Mouse (Mus musculus) heart, embryonic 10.5 days (tissue): ENCODE results near the gene Thg1l. TPM values are rescaled to one million over a fixed set of nuclear protein-coding genes. Genes with fewer than 3 reads are reported as not detected.
A peak's percentile ranks its signal among the peaks of the same experiment; 100 is the strongest.

Experiments used
- DNase-seq: peaks from one replicate; pipeline ENCODE4 v3.0.0-alpha.2; 2017; ENCODE audit warnings: low spot score
- H3K27ac ChIP-seq: fragments of 300-500 bp; sonication (generic); 2 replicates; pipeline ENCODE4 v1.5.1; 2016; ENCODE audit warnings: mild to moderate bottlenecking
- H3K27me3 ChIP-seq: fragments of 300-500 bp; sonication (generic); 2 replicates; pipeline ENCODE4 v1.6.1; 2016; ENCODE audit warnings: mild to moderate bottlenecking; ENCODE audit not compliant: poor library complexity, insufficient read depth, severe bottlenecking
- H3K36me3 ChIP-seq: fragments of 300-500 bp; sonication (generic); 2 replicates; pipeline ENCODE4 v1.6.1; 2016; ENCODE audit warnings: mild to moderate bottlenecking, moderate library complexity
- H3K4me1 ChIP-seq: fragments of 300-500 bp; sonication (generic); 2 replicates; pipeline ENCODE4 v1.6.1; 2016; ENCODE audit warnings: mild to moderate bottlenecking
- H3K4me3 ChIP-seq: fragments of 300-500 bp; sonication (generic); 2 replicates; pipeline ENCODE4 v1.5.1; 2016; ENCODE audit warnings: mild to moderate bottlenecking, moderate library complexity
- H3K9me3 ChIP-seq: fragments of 300-500 bp; sonication (generic); 2 replicates; pipeline ENCODE4 v1.6.1; 2016; ENCODE audit warnings: mild to moderate bottlenecking, moderate library complexity
- WGBS: fragments of 180-500 bp; shearing (Covaris S2); methylation state at CpG from one replicate; pipeline ENCODE4 v1.1.7; 2016; 5-methylcytosine and 5-hydroxymethylcytosine counted together
- polyA plus RNA-seq: library from polyadenylated mRNA; unstranded; fragments of >200 nt; fragmentation: Nextera tagmentation; extraction: Ambion mirVana; gene quantifications from 2 replicates; pipeline ENCODE4 v1.2.1, GENCODE M21; 2016

Gene Thg1l
- 9.0 and 9.9 TPM in 2 replicates for polyA plus RNA-seq

DNA sequence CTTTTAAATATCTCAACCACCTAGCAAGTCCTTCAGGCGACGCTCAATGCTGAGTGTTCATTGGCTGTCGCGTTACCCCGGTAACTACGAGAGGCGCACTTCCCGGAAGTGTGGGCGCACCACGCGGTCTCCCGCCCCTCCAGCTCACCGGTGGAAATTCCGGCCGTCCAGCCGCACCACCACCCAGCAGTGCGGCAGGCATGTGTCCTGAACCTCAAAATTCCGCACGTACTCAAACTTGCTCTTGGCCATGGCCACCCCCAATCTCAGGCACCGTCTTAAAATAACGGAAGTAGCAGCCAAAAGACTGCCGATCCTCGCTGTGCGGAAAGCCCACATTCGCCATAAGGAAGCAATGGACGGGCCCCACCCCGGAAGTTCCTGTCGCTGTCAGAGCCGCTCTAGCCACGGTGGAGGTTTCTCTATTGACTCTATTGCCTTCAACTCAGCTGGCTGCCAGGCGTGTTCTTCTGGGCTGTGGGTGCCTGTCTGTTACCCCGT lies at the start of gene Thg1l:
TSS of gene Thg1l (minus strand) at position 368 of the 501 bp plus-strand sequence.
- Histone ChIP-seq H3K36me3 (peaks cover 26% of the 10 kb centered on the region; the same call in 1 of the 2 replicates), H3K27me3 (no peaks in the 10 kb centered on the region), H3K4me1 (0 out of 2 replicates have a peak, but pooled peaks cover 8% of the 10 kb centered on the region), H3K9me3 (no peaks in the 10 kb centered on the region), H3K27ac (peak within 1 kb of the TSS; percentile 80), H3K4me3 (peak within 1 kb of the TSS; percentile 68)
- WGBS: under 1% methylated on average over 32 of the region's 32 CpGs
- peak; percentile 97 for DNase-seq

DNA sequence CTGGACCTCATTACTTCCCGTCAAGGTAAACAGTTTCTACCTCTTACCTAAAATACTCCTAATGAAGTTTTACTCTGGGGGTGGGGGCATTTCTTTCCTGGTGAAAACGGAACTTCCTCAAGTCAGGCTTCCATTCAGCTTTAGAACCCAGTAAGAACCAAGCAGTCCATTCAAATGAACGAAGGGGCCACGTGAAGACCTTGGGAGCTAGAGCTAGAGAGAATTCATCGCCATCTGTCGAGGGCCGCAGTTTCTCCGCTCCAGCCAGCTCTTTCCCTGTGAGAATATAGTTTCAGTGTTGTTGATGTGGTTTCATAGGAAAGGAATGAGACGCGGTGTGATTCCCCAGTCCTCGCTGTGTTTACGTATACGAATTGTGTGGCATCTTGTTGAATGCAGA lies 36.8 kb upstream of the Thg1l start:
- H3K27ac ChIP-seq: no peak overlapping the region
- H3K9me3 ChIP-seq: no peaks in the 10 kb centered on the region
- 37% methylated on average over 13 of the region's 13 CpGs for WGBS
- H3K27me3 ChIP-seq: peaks cover 6% of the 10 kb centered on the region; the same call in 1 of the 2 replicates
- DNase-seq: no peak
- no peaks in the 10 kb centered on the region for H3K36me3 ChIP-seq
- no peaks in the 10 kb centered on the region for H3K4me1 ChIP-seq
- H3K4me3 ChIP-seq: peak overlapping the region; percentile 50

DNA sequence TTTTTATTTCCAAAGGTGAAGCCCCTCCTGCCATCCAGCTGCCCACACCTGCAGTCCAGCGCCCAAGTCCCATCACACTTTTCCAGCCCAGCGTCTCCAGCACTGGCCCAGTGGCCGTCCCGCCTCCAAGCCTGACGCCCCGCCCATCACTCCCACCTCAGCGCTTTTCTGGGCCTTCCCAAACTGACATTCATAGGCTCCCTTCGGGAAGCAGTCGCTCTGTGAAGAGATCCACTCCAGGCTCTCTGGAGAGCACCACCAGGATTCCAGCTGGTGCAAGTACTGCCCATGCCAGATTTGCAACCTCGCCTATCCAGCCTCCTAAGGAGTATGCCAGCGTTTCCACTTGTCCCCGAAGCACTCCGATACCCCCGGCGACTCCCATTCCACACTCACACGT lies 36.3 kb upstream of the Thg1l start:
- H3K27ac ChIP-seq: no peak overlapping the region
- 4% methylated on average over 16 of the region's 16 CpGs for WGBS
- H3K4me3 ChIP-seq: peak overlapping the region; percentile 50
- H3K4me1 ChIP-seq: no peaks in the 10 kb centered on the region
- H3K27me3 ChIP-seq: peaks cover 6% of the 10 kb centered on the region; the same call in 1 of the 2 replicates
- DNase-seq: no peak
- no peaks in the 10 kb centered on the region for H3K36me3 ChIP-seq
- H3K9me3 ChIP-seq: no peaks in the 10 kb centered on the region

DNA sequence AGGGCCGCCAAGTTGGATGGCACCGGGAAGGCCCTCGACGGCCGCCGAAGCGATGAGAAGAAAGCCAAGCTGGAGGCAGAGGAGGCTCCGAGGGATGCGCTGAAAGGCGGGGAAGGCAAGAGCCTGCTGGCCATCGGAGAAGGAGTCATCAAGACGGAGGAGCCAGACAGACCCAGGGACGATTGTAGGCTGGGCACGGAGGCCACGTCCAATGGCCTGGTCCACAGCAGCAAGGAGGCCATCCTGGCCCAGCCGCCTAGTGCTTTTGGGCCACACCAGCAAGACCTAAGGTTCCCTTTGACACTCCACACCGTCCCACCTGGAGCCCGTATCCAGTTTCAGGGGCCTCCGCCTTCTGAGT lies 25.6 kb upstream of the Thg1l start:
- peaks cover 3% of the 10 kb centered on the region; the same call in 1 of the 2 replicates for H3K9me3 ChIP-seq
- H3K4me1 ChIP-seq: peaks cover 14% of the 10 kb centered on the region
- peaks cover 14% of the 10 kb centered on the region for H3K27me3 ChIP-seq
- DNase-seq: no peak
- no peaks in the 10 kb centered on the region for H3K36me3 ChIP-seq
- peak overlapping the region; percentile 75 for H3K4me3 ChIP-seq
- 38% methylated on average over 19 of the region's 19 CpGs for WGBS
- peak overlapping the region; percentile 94 for H3K27ac ChIP-seq

DNA sequence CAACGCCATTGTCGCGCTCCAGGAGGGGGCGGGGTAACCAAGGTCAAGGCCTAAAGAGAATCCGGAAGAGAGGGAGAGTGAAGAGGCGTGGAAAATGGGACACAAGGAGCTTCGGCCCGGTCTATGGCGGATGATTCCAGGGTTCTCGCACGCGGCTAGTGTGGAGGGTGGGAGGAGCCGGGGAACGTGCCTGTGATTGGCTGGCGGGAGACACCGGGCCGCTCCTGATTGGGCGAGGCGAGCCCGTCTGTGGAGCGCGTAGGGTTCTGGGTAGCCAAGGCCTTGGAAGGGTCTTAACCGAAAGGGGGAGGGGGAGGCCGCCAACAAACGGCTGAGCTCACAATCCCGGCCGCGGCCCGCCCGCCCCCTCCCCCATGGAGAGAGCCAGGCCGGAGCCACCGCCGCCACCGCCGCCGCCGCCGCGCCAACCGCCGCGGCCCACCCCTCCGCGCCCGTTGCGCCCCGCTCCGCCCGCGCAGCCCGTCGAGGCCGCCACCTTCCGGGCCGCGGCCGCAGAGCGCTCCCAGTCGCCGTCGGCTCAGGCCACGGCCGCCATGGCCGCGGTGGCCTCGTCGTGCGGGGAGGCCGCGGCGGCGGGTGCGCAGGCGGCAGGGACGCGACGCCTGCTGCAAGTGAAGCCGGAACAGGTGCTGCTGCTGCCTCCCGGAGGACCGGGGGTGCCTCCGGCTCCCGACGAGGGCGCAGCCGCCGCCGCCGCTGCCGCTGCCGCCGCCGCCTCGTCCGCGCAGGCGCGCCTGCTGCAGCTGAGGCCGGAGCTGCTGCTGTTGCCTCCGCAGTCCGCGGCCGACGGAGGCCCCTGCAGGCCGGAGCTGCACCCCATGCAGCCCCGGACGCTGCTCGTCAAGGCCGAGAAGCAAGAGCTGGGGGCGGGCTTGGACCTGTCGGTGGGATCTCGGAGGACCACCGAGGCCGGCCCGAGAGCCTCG lies 24.9 kb upstream of the Thg1l start, which contains the start of gene Sox30:
TSS of gene Sox30 (plus strand) at position 365 of the 947 bp plus-strand sequence.
- Histone ChIP-seq H3K36me3 (no peaks in the 10 kb centered on the region), H3K4me3 (peak within 1 kb of the TSS; percentile 75), H3K27ac (peak within 1 kb of the TSS; percentile 94), H3K4me1 (peaks cover 14% of the 10 kb centered on the region), H3K27me3 (peaks cover 14% of the 10 kb centered on the region), H3K9me3 (peaks cover 3% of the 10 kb centered on the region; the same call in 1 of the 2 replicates)
- 12% methylated on average over 113 of the region's 115 CpGs for WGBS
- DNase-seq: peak; percentile 82

DNA sequence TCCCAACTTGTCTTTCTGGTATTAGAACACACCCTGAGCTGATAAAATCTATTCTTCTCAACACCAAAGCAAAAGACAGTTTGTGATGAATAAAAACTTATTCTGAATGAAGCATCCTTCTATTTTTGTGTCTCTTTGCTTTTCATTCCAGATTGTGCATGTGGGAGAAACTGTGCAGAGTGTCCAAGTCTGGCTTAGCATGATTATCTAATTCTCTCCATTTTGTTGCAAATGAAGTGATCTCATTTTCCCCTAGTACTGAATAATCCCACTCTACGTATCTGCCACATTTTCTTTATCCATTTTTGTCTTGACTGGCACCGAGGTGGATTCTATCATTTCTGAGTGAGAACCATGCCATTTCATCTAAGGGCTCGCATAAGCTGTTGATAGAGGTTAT lies 20.8 kb upstream of the Thg1l start:
- WGBS: 75% methylated on average over 3 of the region's 3 CpGs
- Histone ChIP-seq H3K4me3 (no peak overlapping the region), H3K36me3 (no peaks in the 10 kb centered on the region), H3K9me3 (peaks cover 3% of the 10 kb centered on the region; the same call in 1 of the 2 replicates), H3K27me3 (peaks cover 11% of the 10 kb centered on the region), H3K4me1 (peaks cover 13% of the 10 kb centered on the region), H3K27ac (no peak overlapping the region)
- no peak for DNase-seq

DNA sequence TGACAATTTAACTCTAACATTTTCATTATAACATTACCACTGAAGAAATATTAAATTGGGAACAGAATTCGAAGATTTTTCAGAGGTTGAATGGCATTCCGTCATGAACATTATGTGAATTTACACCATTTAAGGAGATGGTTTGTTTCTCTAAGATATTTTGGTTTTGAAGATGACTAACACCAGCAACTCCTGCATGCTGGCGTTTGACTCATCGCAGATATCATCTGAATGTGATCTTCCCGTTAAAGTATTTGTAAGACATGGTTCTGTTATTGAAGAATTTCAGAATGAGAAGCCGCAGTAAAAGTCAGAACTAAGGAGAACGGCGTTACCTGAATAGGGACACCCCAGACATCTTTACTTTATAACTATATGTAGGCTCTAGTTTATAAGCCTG lies 19.2 kb upstream of the Thg1l start:
- Histone ChIP-seq H3K36me3 (no peaks in the 10 kb centered on the region), H3K4me1 (no peaks in the 10 kb centered on the region), H3K27ac (no peak overlapping the region), H3K9me3 (no peaks in the 10 kb centered on the region), H3K27me3 (no peaks in the 10 kb centered on the region), H3K4me3 (no peak overlapping the region)
- no peak for DNase-seq
- WGBS: 81% methylated on average over 8 of the region's 8 CpGs

DNA sequence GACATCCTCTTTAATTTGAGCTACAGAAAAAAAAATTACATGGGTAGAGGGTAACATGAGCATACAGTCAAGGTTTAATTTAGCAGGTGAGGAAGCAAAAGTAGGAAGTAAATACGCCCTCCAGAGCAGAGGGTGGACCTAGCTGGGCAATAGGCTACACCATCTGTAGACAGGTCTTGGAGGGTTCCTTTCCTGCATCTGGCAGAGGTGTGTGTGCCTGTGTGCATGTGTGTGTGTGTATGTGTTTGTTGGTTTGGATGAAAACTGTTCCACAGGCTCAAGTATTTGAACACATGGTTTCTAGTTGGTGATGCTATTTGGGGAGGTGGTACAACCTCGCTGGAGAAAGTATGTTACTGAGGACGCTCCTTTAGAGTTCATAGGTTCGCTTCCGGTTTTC lies 18.3 kb upstream of the Thg1l start:
- H3K27ac ChIP-seq: no peak overlapping the region
- H3K9me3 ChIP-seq: no peaks in the 10 kb centered on the region
- 80% methylated on average over 5 of the region's 5 CpGs for WGBS
- no peak for DNase-seq
- H3K27me3 ChIP-seq: no peaks in the 10 kb centered on the region
- H3K4me3 ChIP-seq: no peak overlapping the region
- H3K36me3 ChIP-seq: no peaks in the 10 kb centered on the region
- H3K4me1 ChIP-seq: no peaks in the 10 kb centered on the region

DNA sequence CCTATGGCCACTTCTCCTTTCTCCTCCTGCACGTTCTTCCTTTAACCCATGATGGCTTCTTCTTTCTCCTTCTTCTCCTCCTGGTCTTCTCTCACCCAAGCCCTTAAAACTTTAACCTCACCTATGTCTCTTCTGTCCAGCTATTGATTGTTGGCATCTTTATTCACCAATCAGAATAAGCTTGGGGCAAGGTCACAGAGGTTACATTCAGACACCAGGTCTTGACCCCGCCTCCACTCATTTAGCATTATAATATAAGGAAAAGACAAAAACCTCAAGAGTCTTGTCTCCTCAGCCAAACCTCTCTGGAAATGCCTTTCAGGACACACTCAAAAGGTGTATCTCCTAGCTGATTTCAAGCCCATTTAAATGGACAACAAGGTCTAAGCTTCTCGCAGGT lies 13.2 kb upstream of the Thg1l start:
- WGBS: 82% methylated on average over 3 of the region's 3 CpGs
- Histone ChIP-seq H3K4me1 (no peaks in the 10 kb centered on the region), H3K36me3 (no peaks in the 10 kb centered on the region), H3K4me3 (no peak overlapping the region), H3K9me3 (no peaks in the 10 kb centered on the region), H3K27ac (no peak overlapping the region), H3K27me3 (no peaks in the 10 kb centered on the region)
- DNase-seq: no peak

DNA sequence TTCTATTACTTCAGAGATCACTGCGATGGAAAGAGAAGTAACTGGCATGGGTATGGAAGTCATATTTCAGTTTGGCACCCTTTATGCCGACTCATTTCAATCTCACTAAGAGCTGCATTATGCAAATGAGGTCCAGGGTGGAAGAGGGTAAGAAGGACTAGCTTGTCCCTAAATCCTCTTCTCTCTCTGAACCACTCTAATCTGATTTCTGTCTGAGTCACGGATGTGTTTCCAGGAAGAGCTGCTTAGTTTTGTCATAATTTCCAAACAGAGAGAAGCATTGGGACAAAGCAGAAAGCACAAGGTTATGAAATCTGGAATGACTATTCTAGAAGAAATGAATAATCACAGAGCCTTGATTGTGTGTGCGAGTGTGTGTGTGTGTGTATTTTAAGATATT lies 11.6 kb upstream of the Thg1l start:
- H3K36me3 ChIP-seq: no peaks in the 10 kb centered on the region
- H3K27ac ChIP-seq: no peak overlapping the region
- no peak overlapping the region for H3K4me3 ChIP-seq
- 81% methylated on average over 4 of the region's 4 CpGs for WGBS
- H3K27me3 ChIP-seq: no peaks in the 10 kb centered on the region
- DNase-seq: no peak
- H3K4me1 ChIP-seq: no peaks in the 10 kb centered on the region
- H3K9me3 ChIP-seq: no peaks in the 10 kb centered on the region

DNA sequence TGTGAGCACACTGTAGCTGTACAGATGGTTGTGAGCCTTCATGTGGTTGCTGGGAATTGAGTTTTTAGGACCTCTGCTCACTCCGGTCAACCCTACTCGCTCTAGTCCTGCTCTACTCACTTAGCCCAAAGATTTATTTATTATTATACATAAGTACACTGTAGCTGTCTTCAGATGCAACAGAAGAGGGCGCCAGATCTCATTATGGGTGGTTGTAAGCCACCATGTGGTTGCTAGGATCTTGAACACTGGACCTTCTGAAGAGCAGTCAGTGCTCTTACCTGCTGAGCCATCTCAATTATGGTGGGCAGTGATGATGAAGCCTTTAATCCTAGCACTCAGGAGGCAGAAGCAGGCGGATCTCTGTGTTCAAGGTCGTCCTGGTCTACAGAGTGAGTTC lies 4.7 kb upstream of the Thg1l start:
- Histone ChIP-seq H3K36me3 (no peaks in the 10 kb centered on the region), H3K9me3 (no peaks in the 10 kb centered on the region), H3K4me1 (0 out of 2 replicates have a peak, but pooled peaks cover under 1% of the 10 kb centered on the region), H3K27ac (no peak overlapping the region), H3K4me3 (no peak overlapping the region), H3K27me3 (no peaks in the 10 kb centered on the region)
- no peak for DNase-seq
- 80% methylated on average over 5 of the region's 5 CpGs for WGBS

DNA sequence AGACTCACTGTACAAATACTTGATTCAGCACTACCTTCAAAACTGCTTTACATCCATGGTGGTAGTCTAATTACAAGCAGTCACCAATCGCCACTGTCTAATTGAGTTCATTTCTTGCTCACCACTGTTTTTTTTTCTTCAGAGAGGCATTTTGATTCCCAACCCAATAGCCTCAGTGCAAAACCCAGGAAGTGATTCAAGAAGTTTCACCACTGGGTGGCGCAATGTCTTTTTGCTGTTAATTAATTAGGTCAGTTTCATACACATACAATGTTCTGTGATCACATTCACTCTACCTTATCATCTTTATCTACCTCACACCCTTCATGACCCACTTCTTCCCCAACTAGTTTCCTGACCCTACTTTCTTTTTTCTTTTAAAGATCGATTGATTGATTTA lies 4.3 kb upstream of the Thg1l start:
- 82% methylated on average over 3 of the region's 3 CpGs for WGBS

DNA sequence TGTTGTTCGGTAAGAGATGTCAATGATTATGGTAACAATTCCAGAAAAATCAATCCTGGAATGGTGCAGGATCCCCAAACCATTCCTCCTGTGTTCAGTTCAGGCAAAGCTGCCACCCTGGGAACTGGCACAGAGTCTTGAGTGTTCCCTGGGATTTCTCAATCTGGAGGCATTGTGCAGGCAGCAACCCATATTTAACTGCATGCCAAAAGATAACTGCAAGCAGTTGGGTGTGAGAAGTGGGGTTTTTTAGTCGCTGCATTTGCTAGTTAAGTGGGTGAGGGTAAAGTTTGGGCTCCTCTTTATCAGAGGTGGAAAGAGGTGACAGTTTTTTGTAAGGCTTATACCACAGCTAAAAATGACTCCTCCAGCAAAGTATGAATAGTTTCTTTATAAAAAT lies 7.8 kb downstream of the Thg1l start:
- Histone ChIP-seq H3K9me3 (no peaks in the 10 kb centered on the region), H3K4me3 (no peak overlapping the region), H3K36me3 (peaks cover 29% of the 10 kb centered on the region), H3K4me1 (peaks cover 11% of the 10 kb centered on the region; the same call in 1 of the 2 replicates), H3K27me3 (no peaks in the 10 kb centered on the region), H3K27ac (no peak overlapping the region)
- 79% methylated on average over 2 of the region's 2 CpGs for WGBS
- peak; percentile 6 for DNase-seq

More for the DNA sequence above, 4.3 kb upstream of the Thg1l start:
- no peak for DNase-seq
- Histone ChIP-seq H3K9me3 (no peaks in the 10 kb centered on the region), H3K27ac (no peak overlapping the region), H3K27me3 (no peaks in the 10 kb centered on the region), H3K4me3 (no peak overlapping the region), H3K4me1 (0 out of 2 replicates have a peak, but pooled peaks cover 4% of the 10 kb centered on the region), H3K36me3 (no peaks in the 10 kb centered on the region)
